Mouse (Mus musculus) mouse trophoblast stem cell (cell line): Measurements from ENCODE around the gene Srsf5.
"Not testable (repeated sequence)": the region's sequence is repeated elsewhere in the genome, so short reads cannot be mapped to it uniquely, and the experiment has no call there.

ENCODE experiments used
- in situ Hi-C, 2 experiments: fragments of 300-500 bp; cut with MseI, MboI; formaldehyde crosslinking; loops; 2 replicates in 1 of 2; 3 replicates in 1 of 2; pipeline ENCODE4 v1.15.1; 2025

Gene Srsf5

GRCm38 (mm10) chr12:80945334-80945995 lies at the start of gene Srsf5:
Gene Srsf5 (plus strand): TSS chr12:80945504.
- in situ Hi-C loops: no loop called here

DNA sequence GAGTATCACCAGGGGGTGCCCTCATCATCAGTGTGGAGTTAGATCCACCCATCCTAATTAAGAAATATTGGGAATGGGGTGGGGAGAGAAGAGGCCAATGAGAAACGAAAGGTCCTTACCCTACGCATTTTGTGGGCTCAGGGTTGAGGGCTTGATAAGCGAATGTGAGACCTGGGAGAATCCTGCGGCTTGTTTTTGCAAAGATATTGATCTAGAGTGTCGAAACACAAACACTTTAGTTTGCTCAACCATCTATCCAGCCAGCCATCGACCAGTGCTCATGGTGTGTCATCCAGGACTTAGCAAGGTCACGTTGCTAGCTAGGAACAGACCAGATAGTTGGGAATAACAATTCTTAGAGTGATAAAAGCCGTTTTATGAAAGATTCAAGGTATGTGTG lies 35.7 kb upstream of the Srsf5 start:
- in situ Hi-C loops: no loop called here

GRCm38 (mm10) chr12:80917764-80918163 lies 27.5 kb upstream of the Srsf5 start:
- in situ Hi-C loops: no loop called here

GRCm38 (mm10) chr12:80921301-80921700 lies 24.0 kb upstream of the Srsf5 start:
- in situ Hi-C loops: no loop called here

GRCm38 (mm10) chr12:80922869-80923268 lies 22.4 kb upstream of the Srsf5 start:
- in situ Hi-C loops: no loop called here

DNA sequence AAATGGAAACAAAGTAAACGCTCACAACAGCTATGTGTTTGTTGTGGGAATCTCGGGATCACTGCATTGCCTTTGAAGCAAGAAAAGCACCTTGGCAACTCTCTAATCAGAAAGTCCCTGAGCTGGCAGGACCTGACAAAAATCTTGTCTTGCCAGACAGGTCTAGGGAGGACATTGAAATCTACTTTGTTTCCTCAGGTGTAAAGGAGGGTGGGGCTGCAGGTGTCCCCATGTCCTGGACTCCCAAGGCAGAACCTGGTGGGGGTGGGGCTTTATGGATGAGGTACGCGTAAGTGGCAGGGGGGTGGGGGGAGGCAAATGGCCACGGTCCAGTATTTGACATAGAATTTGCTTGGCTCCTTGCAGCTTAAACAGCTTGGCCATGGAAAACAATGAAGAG lies 21.7 kb upstream of the Srsf5 start:
- in situ Hi-C loops: no loop called here

- in situ Hi-C loops: no loop called here
These were observed 21.1 kb upstream of the Srsf5 start for GRCm38 (mm10) chr12:80924205-80924604.

DNA sequence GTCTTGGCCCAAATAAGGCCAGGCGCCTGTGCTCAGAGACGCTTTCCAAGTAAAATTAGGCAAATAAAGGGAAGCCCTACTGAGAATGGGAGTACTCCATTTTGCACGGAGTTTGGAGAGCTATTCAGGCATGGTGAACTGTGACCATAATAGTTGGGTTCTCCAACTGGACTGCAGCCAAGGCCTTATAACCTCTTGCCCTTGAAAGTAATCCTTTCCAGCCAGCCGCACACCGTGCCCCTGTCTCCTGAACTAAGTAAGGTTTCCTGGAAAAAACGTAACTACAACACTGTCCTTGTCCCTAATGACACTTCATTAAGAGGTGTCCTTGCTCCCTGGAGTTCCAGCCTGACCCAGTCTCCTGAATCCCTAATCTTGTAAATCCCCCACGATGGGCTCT lies 19.4 kb upstream of the Srsf5 start:
- in situ Hi-C loops: no loop called here

- in situ Hi-C loops: no loop called here
These were observed 18.8 kb upstream of the Srsf5 start for GRCm38 (mm10) chr12:80926550-80926949.

DNA sequence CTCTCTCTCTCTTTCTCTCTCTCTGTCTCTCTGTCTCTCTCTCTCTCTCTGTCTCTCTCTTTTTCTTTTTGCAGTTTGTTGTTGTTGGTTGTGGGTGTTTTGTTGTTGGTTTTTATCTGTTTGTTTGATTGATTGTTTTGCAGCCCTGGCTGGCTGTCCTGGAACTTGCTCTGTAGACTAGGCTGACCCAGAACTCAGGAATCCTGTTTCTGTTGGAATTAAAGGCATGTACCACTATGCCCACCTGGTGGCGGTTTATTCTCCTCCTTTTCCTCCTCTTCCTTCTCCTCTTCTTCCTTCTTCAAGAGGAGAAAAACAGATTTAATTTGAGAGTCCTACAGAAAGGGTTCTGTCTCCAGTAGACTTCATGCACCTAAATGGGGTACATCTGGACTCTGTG lies 17.8 kb upstream of the Srsf5 start:
- in situ Hi-C loops: no loop called here

GRCm38 (mm10) chr12:80928881-80929280 lies 16.4 kb upstream of the Srsf5 start:
- in situ Hi-C loops: no loop called here

DNA sequence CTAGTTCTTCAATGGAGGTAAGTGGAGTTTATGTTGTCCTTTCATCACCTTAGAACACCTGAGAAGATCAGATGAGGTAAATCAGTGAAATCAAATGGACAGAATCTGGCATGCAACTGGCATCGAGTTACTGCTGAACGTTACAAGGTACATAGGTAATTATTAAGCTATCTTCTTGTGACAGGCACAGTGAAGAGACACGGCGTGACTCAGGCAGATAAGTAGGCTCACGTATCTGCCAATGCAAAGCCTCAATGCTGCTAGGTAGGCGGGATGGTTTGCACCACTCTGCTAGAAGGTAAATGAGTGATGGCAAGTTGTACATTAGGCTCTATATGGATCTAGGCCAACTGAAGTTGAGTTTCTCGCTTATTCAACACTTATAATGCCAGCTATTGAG lies 15.2 kb upstream of the Srsf5 start:
- in situ Hi-C loops: no loop called here

DNA sequence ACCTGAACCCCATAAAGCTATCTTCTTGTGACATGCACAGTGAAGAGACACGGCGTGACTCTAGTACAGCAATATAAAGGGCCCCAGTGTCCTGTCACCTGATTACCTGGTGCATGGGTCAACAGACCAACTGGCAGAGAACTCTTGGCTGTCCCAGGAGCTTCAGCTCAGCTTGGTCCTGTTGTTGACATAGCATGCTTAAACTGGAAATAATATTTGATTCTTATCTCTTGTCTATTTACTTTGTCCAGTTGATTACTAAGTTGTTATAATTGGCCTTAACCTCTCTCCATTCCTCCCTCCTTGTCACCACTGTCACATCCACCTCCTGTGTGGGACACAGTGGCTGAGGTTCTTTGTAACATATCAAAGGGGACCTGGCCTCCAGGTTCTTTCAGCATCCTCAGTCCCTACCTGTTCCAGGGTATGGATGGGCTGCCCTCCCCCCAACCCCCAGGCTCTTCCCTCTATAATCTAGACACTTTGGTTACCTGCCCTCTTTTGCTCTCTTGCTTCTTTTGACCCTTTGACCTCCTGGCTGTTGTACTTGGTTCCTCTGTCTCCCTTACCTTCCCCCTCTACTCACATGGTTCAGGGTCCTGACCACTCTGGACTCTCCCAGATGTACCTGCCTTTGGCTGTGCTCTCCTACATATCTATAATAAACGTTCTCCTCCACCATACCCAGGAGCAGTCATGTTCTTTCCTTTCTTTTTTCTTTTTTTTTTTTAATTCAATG lies 13.7 kb upstream of the Srsf5 start:
- in situ Hi-C loops: no loop called here

GRCm38 (mm10) chr12:80932865-80933264 lies 12.4 kb upstream of the Srsf5 start:
- in situ Hi-C loops: no loop called here

DNA sequence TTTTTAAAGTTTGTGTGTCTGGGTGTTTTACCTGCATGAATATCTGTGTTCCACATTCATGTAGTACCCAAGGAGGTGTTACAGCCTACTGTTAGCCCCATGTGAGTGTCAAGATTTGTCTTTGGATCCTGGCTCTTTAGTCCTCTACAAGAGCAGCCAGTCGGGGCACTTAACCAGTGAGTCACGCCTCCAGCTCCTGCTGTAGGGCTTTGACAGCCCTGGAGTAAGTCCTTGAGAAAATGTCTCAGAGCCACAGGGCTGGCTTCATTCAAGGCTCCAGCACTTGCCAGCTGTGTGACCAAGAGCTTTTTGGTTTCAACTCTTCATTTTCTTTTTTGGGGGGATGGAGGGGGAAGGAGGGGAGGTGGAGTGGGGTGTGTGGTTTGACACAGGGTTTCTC lies 8.6 kb upstream of the Srsf5 start:
- in situ Hi-C loops: no loop called here

GRCm38 (mm10) chr12:80937331-80938029 lies 7.8 kb upstream of the Srsf5 start:
- in situ Hi-C loops: no loop called here

GRCm38 (mm10) chr12:80938642-80939041 lies 6.7 kb upstream of the Srsf5 start:
- in situ Hi-C loops: no loop called here

DNA sequence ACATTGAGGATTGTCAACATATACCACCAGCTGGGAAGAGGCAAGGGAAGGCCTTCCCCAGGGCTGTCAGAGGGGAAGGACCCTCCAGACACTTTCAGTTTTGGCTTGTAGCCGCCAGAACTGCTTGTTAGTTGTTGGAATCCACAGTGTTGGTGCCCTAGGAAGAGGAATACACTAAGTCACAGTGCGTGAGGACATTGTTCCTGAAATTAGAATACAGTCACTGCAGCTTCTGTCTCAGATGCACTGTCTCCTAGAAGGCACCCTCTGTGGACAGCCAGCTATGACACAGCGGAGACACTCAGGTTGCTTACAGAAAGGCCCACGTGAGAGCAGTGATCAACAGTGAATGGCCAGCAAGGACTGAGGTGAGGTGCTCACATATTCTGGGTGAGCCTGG lies 6.1 kb upstream of the Srsf5 start:
- in situ Hi-C loops: no loop called here

GRCm38 (mm10) chr12:80941886-80942285 lies 3.4 kb upstream of the Srsf5 start:
- in situ Hi-C loops: no loop called here

GRCm38 (mm10) chr12:80943395-80943794 lies 1.9 kb upstream of the Srsf5 start:
- in situ Hi-C loops: no loop called here

- in situ Hi-C loops: no loop called here
These were observed 1.1 kb upstream of the Srsf5 start for GRCm38 (mm10) chr12:80944204-80944603.

GRCm38 (mm10) chr12:80944963-80945333 lies 356 bp upstream of the Srsf5 start:
- in situ Hi-C loops: not testable (repeated sequence)

DNA sequence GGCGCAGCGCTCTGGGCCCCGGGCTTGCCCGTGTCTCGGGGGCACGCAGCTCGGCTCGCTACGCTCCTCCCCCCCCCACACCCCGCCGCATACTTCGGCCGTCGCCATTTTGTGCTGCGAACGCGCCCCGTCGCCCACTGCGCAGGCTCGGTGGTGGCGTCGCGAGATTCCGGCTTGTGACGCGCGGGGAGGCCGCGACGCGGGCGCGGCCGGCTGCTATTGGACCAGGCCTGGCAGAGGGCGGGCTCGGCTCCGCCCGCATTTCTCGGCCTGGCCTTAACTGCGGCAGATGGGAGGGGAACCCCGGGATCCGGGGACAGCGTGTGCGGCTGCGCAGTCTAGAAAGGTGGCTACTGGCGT lies 672 bp downstream of the Srsf5 start:
- in situ Hi-C loops: no loop called here
